Mouse (Mus musculus) stomach, embryonic 14.5 days (tissue): ENCODE data around the gene Nudt3. TPM values are rescaled to one million over a fixed set of nuclear protein-coding genes. Genes with fewer than 3 reads are reported as not detected.

Experiments
- ATAC-seq: fragments of 200-750 bp; cut with Nextera tagmentation; 2 replicates; pipeline ENCODE4 v1.8.0; 2017; ENCODE audit warnings: low read depth, moderate TSS enrichment; ENCODE audit not compliant: insufficient number of reproducible peaks, insufficient read depth, low FRiP score
- H3K27ac ChIP-seq: fragments of 300-500 bp; sonication (generic); 2 replicates; pipeline ENCODE4 v1.5.1; 2014; ENCODE audit warnings: mild to moderate bottlenecking, low read length, moderate library complexity, mixed read lengths
- H3K27me3 ChIP-seq: fragments of 300-500 bp; sonication (generic); 2 replicates; pipeline ENCODE4 v1.6.1; 2014; ENCODE audit warnings: low read length, control low read depth, mixed read lengths; ENCODE audit not compliant: control insufficient read depth, insufficient read depth
- H3K36me3 ChIP-seq: fragments of 300-500 bp; sonication (generic); 2 replicates; pipeline ENCODE4 v1.6.1; 2014; ENCODE audit warnings: mild to moderate bottlenecking, control low read depth, low read length, moderate library complexity, mixed read lengths; ENCODE audit not compliant: control insufficient read depth, insufficient read depth
- H3K4me1 ChIP-seq: fragments of 300-500 bp; sonication (generic); 2 replicates; pipeline ENCODE4 v1.6.1; 2014; ENCODE audit warnings: low read length, control low read depth, mixed read lengths; ENCODE audit not compliant: control insufficient read depth, insufficient read depth
- H3K4me2 ChIP-seq: fragments of 300-500 bp; sonication (generic); replicated peaks from 2 replicates; pipeline ENCODE4 v1.6.1; 2014; ENCODE audit warnings: low read depth, low read length, control low read depth
- H3K4me3 ChIP-seq: fragments of 300-500 bp; sonication (generic); 2 replicates; pipeline ENCODE4 v1.5.1; 2014; ENCODE audit warnings: low read depth, low read length, control low read depth
- H3K9ac ChIP-seq: fragments of 300-500 bp; sonication (generic); replicated peaks from 2 replicates; pipeline ENCODE4 v1.6.1; 2014; ENCODE audit warnings: low read depth, mild to moderate bottlenecking, control low read depth, low read length, moderate library complexity, mixed read lengths
- H3K9me3 ChIP-seq: fragments of 300-500 bp; sonication (generic); 2 replicates; pipeline ENCODE4 v1.6.1; 2016; ENCODE audit warnings: low read depth, low read length, control low read depth; ENCODE audit not compliant: control insufficient read depth
- WGBS: fragments of 180-500 bp; shearing (Covaris S2); extraction: QIAGEN DNeasy Blood & Tissue Kit; methylation state at CpG from one replicate; pipeline ENCODE4 v1.1.7; 2014; 5-methylcytosine and 5-hydroxymethylcytosine counted together
- polyA plus RNA-seq: library from polyadenylated mRNA; unstranded; fragments of >200 nt; fragmentation: Nextera tagmentation; extraction: Ambion mirVana; gene quantifications from 2 replicates; pipeline ENCODE4 v1.2.1, GENCODE M21; 2014

The Nudt3 gene
- polyA plus RNA-seq, 1 experiment from 2014 or later, result 44.2 TPM

DNA sequence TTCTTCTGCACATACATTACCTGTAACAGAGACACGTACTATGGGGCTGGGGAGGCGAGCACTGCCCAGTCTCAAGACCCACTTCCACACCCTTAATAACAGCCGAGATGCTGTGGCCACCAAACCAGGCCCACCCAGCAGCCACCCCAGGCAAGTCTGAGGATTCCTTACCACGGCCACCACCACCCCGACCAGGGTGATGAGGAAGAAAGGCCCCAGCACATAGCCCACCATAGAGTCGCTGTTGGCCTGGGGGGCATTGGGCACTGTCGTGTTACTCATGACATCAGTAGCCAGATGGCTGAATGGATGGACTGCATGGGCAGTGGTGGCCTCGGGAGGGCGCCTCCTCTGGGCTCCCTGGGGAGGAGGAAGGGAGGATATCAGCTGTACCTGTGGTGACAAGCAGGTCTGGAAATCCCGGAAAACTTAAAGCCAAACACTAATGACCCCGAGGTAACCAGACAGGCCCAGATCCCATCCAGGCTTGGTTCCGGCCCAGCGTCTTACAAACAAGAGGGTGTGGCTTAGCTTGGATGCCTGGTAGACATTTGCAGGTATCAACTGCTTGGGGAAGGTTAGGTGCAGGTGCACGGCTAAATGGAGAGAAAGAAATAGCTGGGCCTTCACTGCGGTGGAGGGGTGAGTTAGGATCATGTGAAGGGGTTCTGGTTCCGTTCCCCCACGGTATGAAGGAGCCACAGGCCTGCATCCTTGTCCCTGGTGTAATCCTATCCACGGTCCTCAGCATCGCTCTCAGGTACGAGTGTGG, 58.7 kb downstream of the Nudt3 start:
- no peak for ATAC-seq
- H3K27ac ChIP-seq, result no peak overlapping the region

DNA sequence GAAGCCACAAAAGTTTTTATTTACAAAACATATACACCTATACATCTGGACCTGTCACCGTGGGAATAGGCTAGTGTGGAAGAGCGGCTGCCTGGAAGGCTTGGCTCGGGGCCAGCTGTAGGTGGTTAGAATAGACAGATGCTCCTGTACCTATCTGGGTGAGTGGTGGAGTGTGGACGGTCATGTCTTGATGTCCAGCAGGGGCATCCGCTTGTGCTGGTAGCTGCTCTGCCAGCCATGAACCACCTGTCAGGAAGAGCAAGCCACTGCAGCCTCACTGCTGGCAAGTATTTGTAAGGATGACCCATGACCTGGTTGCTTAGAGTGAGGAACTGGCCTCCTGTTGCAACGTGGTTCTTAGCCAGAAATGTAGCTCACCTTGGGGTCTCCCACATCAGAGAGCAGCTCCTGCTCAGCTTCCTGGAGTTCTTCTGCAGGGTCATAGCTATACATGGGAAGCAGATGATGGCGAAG, 59.5 kb downstream of the Nudt3 start:
- ATAC-seq, result no peak
- Histone ChIP-seq H3K4me2 (no peak overlapping the region), H3K9me3 (no peaks in the 10 kb centered on the region), H3K27ac (no peak overlapping the region), H3K27me3 (no peaks in the 10 kb centered on the region), H3K9ac (no peak overlapping the region), H3K36me3 (peaks cover 5% of the 10 kb centered on the region; the same call in 1 of the 2 replicates), H3K4me3 (no peak overlapping the region), H3K4me1 (peaks cover 24% of the 10 kb centered on the region)
- 41% methylated on average over 7 of the region's 7 CpGs for WGBS

More for the DNA sequence above, 58.7 kb downstream of the Nudt3 start:
- H3K9ac ChIP-seq, result peak overlapping the region; percentile 53; the same call in 1 of the 2 replicates
- WGBS, result 14% methylated on average over 20 of the region's 20 CpGs
- peak overlapping the region; percentile 90 for H3K4me2 ChIP-seq
- peaks cover 18% of the 10 kb centered on the region; the same call in 1 of the 2 replicates for H3K4me1 ChIP-seq
- peaks cover 5% of the 10 kb centered on the region; the same call in 1 of the 2 replicates for H3K36me3 ChIP-seq
- no peaks in the 10 kb centered on the region for H3K27me3 ChIP-seq
- no peaks in the 10 kb centered on the region for H3K9me3 ChIP-seq
- H3K4me3 ChIP-seq, result peak overlapping the region; percentile 65; the same call in 1 of the 2 replicates

- WGBS, result 56% methylated on average over 9 of the region's 11 CpGs
- H3K4me2 ChIP-seq, result no peak overlapping the region
- peaks cover 5% of the 10 kb centered on the region; the same call in 1 of the 2 replicates for H3K36me3 ChIP-seq
- no peaks in the 10 kb centered on the region for H3K27me3 ChIP-seq
- no peak overlapping the region for H3K9ac ChIP-seq
- no peaks in the 10 kb centered on the region for H3K9me3 ChIP-seq
- H3K4me3 ChIP-seq, result no peak overlapping the region
- ATAC-seq, result no peak
- peaks cover 32% of the 10 kb centered on the region for H3K4me1 ChIP-seq
- no peak overlapping the region for H3K27ac ChIP-seq
Measured at GRCm38 (mm10) chr17:27561809-27562526, 61.3 kb downstream of the Nudt3 start.

- 85% methylated on average over 13 of the region's 13 CpGs for WGBS
- no peak for ATAC-seq
- Histone ChIP-seq H3K36me3 (peaks cover 5% of the 10 kb centered on the region; the same call in 1 of the 2 replicates), H3K4me3 (no peak overlapping the region), H3K4me2 (no peak overlapping the region), H3K27me3 (no peaks in the 10 kb centered on the region), H3K9me3 (no peaks in the 10 kb centered on the region), H3K27ac (no peak overlapping the region), H3K4me1 (peaks cover 29% of the 10 kb centered on the region), H3K9ac (no peak overlapping the region)
Measured at GRCm38 (mm10) chr17:27560926-27561480, 62.3 kb downstream of the Nudt3 start.

- Histone ChIP-seq H3K9ac (no peak overlapping the region), H3K4me3 (no peak overlapping the region), H3K4me2 (peak overlapping the region; percentile 82; the same call in 1 of the 2 replicates), H3K36me3 (peaks cover 5% of the 10 kb centered on the region; the same call in 1 of the 2 replicates), H3K4me1 (peaks cover 22% of the 10 kb centered on the region), H3K27me3 (no peaks in the 10 kb centered on the region), H3K27ac (no peak overlapping the region), H3K9me3 (no peaks in the 10 kb centered on the region)
- no peak for ATAC-seq
- whole genome bisulfite sequencing, result 57% methylated on average over 11 of the region's 12 CpGs
Measured at GRCm38 (mm10) chr17:27559596-27559995, 63.7 kb downstream of the Nudt3 start.

DNA sequence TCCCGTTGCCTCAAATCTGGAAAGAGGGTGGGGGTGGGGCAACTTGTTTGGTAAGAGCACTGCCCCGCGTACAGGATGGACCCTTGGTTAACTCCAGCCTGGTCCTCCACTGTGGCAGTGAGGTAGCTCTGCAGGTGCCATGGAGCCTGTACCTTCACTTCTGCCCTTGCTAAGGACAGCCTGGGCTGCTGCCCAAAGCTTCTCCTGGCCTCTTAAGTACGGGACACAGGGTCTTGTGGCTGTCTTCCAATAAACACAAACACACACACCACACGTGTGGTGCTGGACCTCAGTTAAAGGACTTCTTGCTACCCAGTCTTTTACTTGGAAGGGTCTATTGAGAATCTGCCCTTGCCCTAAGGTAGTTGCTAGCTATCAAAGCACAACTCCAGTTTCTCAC, 64.5 kb downstream of the Nudt3 start:
- peaks cover 5% of the 10 kb centered on the region; the same call in 1 of the 2 replicates for H3K36me3 ChIP-seq
- no peak overlapping the region for H3K9ac ChIP-seq
- no peaks in the 10 kb centered on the region for H3K27me3 ChIP-seq
- H3K4me3 ChIP-seq, result peak overlapping the region; percentile 69; the same call in 1 of the 2 replicates
- no peak for ATAC-seq
- H3K27ac ChIP-seq, result no peak overlapping the region
- WGBS, result 20% methylated on average over 5 of the region's 5 CpGs
- H3K4me1 ChIP-seq, result peaks cover 26% of the 10 kb centered on the region
- H3K9me3 ChIP-seq, result no peaks in the 10 kb centered on the region
- peak overlapping the region; percentile 82 for H3K4me2 ChIP-seq

DNA sequence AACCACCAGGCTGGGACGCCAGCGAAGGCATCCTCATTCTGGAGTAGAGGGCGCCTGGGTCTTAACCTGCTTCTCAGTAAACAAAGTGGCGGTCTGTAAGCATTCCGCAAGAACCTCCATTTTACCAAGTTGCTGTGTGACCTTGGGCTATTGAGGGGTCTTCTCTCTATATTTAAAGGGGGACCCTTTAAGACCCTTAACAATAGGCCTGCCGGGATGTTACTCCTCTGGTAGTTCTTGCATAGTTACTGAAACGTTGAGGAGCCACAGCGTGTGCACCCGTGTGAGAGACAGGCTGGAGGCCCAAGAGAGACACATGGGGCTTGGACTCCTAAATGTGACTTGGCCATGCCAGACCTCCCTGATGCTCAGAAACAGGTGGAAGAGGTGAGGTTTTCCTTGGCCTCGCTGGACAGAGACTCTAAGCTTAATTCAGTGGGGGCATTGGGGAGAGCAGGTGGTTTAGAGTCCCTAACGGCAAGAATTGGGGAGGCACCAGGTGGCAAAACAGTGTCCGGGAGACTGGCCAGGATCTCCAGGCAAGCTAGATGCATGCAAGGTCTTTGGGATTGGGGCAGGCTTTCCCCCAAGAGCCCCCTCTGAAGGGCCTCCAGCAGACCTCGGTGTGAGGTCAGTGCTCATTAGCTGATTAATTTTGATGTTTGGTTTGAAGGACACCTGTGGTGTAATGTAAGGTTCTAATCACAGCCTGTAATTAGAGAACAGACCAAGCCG, 65.2 kb downstream of the Nudt3 start:
- Histone ChIP-seq H3K9me3 (no peaks in the 10 kb centered on the region), H3K27ac (peak overlapping the region; percentile 96), H3K4me3 (peak overlapping the region; percentile 69), H3K4me1 (peaks cover 26% of the 10 kb centered on the region), H3K9ac (peak overlapping the region; percentile 83; the same call in 1 of the 2 replicates), H3K27me3 (no peaks in the 10 kb centered on the region), H3K4me2 (peak overlapping the region; percentile 82), H3K36me3 (peaks cover 5% of the 10 kb centered on the region; the same call in 1 of the 2 replicates)
- 7% methylated on average over 14 of the region's 14 CpGs for WGBS
- ATAC-seq, result no peak
